Mouse (Mus musculus): ENCODE results near the gene Qpctl. TPM values are rescaled to one million over a fixed set of nuclear protein-coding genes. Genes with fewer than 3 reads are reported as not detected.

Gene Qpctl
- 26.4 and 27.0 TPM in 2 replicates for polyA plus RNA-seq (2015; fragmentation: Nextera tagmentation; extraction: Ambion mirVana)

- peaks cover 18% of the 10 kb centered on the region; the same call in 1 of the 2 replicates for H3K36me3 ChIP-seq (replicated peaks)
- H3K4me3 ChIP-seq = peak within 1 kb of the TSS; percentile 54
- peak within 1 kb of the TSS; percentile 76 for H3K4me2 ChIP-seq
- H3K27me3 ChIP-seq (replicated peaks) = no peaks in the 10 kb centered on the region
- H3K27ac ChIP-seq = peak within 1 kb of the TSS; percentile 87
- peak within 1 kb of the TSS; percentile 71 for H3K9ac ChIP-seq
- H3K4me1 ChIP-seq = peaks cover 25% of the 10 kb centered on the region
- WGBS = under 1% methylated on average over 43 of the region's 43 CpGs
- H3K9me3 ChIP-seq = no peaks in the 10 kb centered on the region
- peak; percentile 98 for ATAC-seq (replicated peaks)
These were observed at the start of gene Qpctl for GRCm38 (mm10) chr7:19148875-19149541. Gene Qpctl (minus strand): TSS chr7:19149291.

DNA sequence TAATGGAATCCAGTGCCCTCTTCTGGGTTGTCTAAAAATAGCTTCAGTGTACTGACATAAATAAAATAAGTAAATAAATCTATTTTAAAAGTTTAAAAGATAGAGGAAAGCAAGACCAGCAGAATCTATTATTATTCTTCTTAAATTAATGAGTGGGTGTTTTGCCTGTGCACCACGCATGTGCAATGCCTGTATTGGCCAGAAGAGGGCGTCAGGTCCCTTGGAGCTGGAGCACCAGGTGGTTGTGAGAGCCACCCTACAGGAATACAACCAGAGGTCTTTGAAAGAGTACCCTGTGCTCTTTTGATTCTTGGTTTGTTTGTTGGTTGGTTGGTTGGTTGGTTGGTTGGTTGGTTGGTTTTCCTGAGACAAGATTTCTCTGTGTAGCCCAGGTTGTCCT lies 48.9 kb upstream of the Qpctl start:
- ATAC-seq (replicated peaks) = no peak

GRCm38 (mm10) chr7:19196676-19197075 lies 47.6 kb upstream of the Qpctl start:
- Histone ChIP-seq H3K9ac (no peak overlapping the region), H3K27me3 (replicated peaks) (no peaks in the 10 kb centered on the region), H3K4me1 (no peaks in the 10 kb centered on the region), H3K4me3 (no peak overlapping the region), H3K36me3 (replicated peaks) (peaks cover 48% of the 10 kb centered on the region), H3K9me3 (no peaks in the 10 kb centered on the region), H3K4me2 (no peak overlapping the region), H3K27ac (no peak overlapping the region)
- WGBS = 68% methylated on average over 6 of the region's 6 CpGs
- no peak for ATAC-seq (replicated peaks)

More for the DNA sequence above, 48.9 kb upstream of the Qpctl start:
- Histone ChIP-seq H3K9me3 (no peaks in the 10 kb centered on the region), H3K27me3 (replicated peaks) (no peaks in the 10 kb centered on the region), H3K36me3 (replicated peaks) (peaks cover 44% of the 10 kb centered on the region), H3K4me1 (no peaks in the 10 kb centered on the region), H3K9ac (no peak overlapping the region), H3K4me3 (no peak overlapping the region), H3K27ac (no peak overlapping the region), H3K4me2 (no peak overlapping the region)
- 27% methylated on average over 2 of the region's 2 CpGs for WGBS

GRCm38 (mm10) chr7:19194676-19195075 lies 45.6 kb upstream of the Qpctl start:
- Histone ChIP-seq H3K27ac (no peak overlapping the region), H3K27me3 (replicated peaks) (no peaks in the 10 kb centered on the region), H3K4me1 (no peaks in the 10 kb centered on the region), H3K9me3 (no peaks in the 10 kb centered on the region), H3K4me2 (no peak overlapping the region), H3K4me3 (no peak overlapping the region), H3K9ac (no peak overlapping the region), H3K36me3 (replicated peaks) (peaks cover 48% of the 10 kb centered on the region)
- WGBS = 99% methylated on average over 4 of the region's 4 CpGs
- no peak for ATAC-seq (replicated peaks)

GRCm38 (mm10) chr7:19184758-19185157 lies 35.7 kb upstream of the Qpctl start:
- ATAC-seq (replicated peaks) = no peak
- H3K9ac ChIP-seq = no peak overlapping the region
- H3K27ac ChIP-seq = no peak overlapping the region
- H3K36me3 ChIP-seq (replicated peaks) = 0 out of 2 replicates have a peak, but pooled peaks cover 10% of the 10 kb centered on the region
- no peaks in the 10 kb centered on the region for H3K9me3 ChIP-seq
- no peak overlapping the region for H3K4me3 ChIP-seq
- peak overlapping the region; percentile 4; the same call in 1 of the 2 replicates for H3K4me2 ChIP-seq
- WGBS = 46% methylated on average over 6 of the region's 6 CpGs
- H3K4me1 ChIP-seq = peaks cover 11% of the 10 kb centered on the region; the same call in 1 of the 2 replicates
- peaks cover 11% of the 10 kb centered on the region for H3K27me3 ChIP-seq (replicated peaks)

GRCm38 (mm10) chr7:19184250-19184649 lies 35.2 kb upstream of the Qpctl start:
- no peak for ATAC-seq (replicated peaks)
- H3K9me3 ChIP-seq = no peaks in the 10 kb centered on the region
- no peak overlapping the region for H3K27ac ChIP-seq
- H3K4me3 ChIP-seq = no peak overlapping the region
- 78% methylated on average over 2 of the region's 2 CpGs for WGBS
- H3K4me1 ChIP-seq = peaks cover 16% of the 10 kb centered on the region
- H3K9ac ChIP-seq = no peak overlapping the region
- H3K27me3 ChIP-seq (replicated peaks) = peaks cover 16% of the 10 kb centered on the region
- 0 out of 2 replicates have a peak, but pooled peaks cover 10% of the 10 kb centered on the region for H3K36me3 ChIP-seq (replicated peaks)
- H3K4me2 ChIP-seq = no peak overlapping the region

GRCm38 (mm10) chr7:19180862-19181429 lies 31.9 kb upstream of the Qpctl start:
- 5% methylated on average over 25 of the region's 27 CpGs for WGBS
- H3K36me3 ChIP-seq (replicated peaks) = no peaks in the 10 kb centered on the region
- peak overlapping the region; percentile 23 for H3K4me3 ChIP-seq
- no peak overlapping the region for H3K9ac ChIP-seq
- H3K27me3 ChIP-seq (replicated peaks) = peaks cover 17% of the 10 kb centered on the region
- H3K4me1 ChIP-seq = peaks cover 41% of the 10 kb centered on the region
- H3K4me2 ChIP-seq = peak overlapping the region; percentile 41
- ATAC-seq (replicated peaks) = no peak
- no peaks in the 10 kb centered on the region for H3K9me3 ChIP-seq
- H3K27ac ChIP-seq = no peak overlapping the region

DNA sequence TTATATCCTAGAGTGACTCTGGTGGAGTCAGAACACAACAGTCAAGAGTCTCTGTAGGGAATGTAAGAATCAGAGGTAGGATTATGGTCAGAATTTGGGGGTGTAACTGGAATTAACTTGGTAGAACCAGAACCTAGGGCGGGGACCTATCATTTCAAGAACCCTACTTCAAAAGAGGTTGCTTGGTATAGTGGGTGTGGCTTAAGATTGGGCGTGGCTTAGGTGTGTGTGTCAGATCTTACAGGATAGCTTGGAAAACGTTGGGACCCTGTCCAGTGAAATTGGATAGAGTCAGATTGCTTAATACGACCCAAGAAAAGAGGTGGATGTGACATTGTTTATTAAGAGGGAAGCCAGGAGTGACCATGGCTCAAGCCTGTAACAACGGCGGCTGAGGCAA lies 30.8 kb upstream of the Qpctl start:
- H3K4me2 ChIP-seq = no peak overlapping the region; the same call in 1 of the 2 replicates
- H3K9ac ChIP-seq = no peak overlapping the region
- H3K4me3 ChIP-seq = peak overlapping the region; percentile 74; the same call in 1 of the 2 replicates
- H3K9me3 ChIP-seq = no peaks in the 10 kb centered on the region
- peaks cover 17% of the 10 kb centered on the region for H3K27me3 ChIP-seq (replicated peaks)
- no peaks in the 10 kb centered on the region for H3K36me3 ChIP-seq (replicated peaks)
- ATAC-seq (replicated peaks) = no peak
- H3K4me1 ChIP-seq = peaks cover 38% of the 10 kb centered on the region
- H3K27ac ChIP-seq = no peak overlapping the region
- WGBS = 44% methylated on average over 6 of the region's 6 CpGs

DNA sequence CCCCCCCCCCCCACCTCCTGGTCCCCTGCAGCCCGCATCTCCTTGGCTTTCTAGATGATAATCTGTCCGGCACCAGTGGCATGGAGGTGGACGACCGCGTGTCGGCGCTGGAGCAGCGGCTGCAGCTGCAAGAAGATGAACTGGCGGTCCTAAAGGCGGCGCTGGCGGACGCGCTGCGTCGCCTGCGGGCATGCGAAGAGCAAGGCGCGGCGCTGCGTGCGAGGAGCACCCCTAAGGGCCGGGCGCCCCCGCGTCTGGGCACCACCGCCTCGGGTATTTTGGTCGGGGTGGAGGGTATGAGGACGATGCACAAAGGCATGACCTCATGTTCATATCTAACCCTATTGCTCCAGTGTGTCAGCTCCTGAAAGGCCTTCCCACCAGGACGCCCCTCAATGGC lies 30.1 kb upstream of the Qpctl start:
- H3K36me3 ChIP-seq (replicated peaks) = no peaks in the 10 kb centered on the region
- peaks cover 34% of the 10 kb centered on the region for H3K4me1 ChIP-seq
- no peak overlapping the region for H3K9ac ChIP-seq
- no peaks in the 10 kb centered on the region for H3K9me3 ChIP-seq
- H3K27ac ChIP-seq = no peak overlapping the region
- peak overlapping the region; percentile 74 for H3K4me3 ChIP-seq
- 0% methylated on average over 23 of the region's 32 CpGs for WGBS
- ATAC-seq (replicated peaks) = no peak
- H3K27me3 ChIP-seq (replicated peaks) = peaks cover 17% of the 10 kb centered on the region
- H3K4me2 ChIP-seq = peak overlapping the region; percentile 75

- Histone ChIP-seq H3K9ac (no peak overlapping the region), H3K4me1 (peaks cover 34% of the 10 kb centered on the region), H3K4me2 (peak overlapping the region; percentile 75), H3K27me3 (replicated peaks) (peaks cover 21% of the 10 kb centered on the region), H3K9me3 (no peaks in the 10 kb centered on the region), H3K27ac (no peak overlapping the region), H3K4me3 (peak overlapping the region; percentile 74), H3K36me3 (replicated peaks) (no peaks in the 10 kb centered on the region)
- WGBS = 5% methylated on average over 27 of the region's 27 CpGs
- ATAC-seq (replicated peaks) = no peak
These were observed 29.5 kb upstream of the Qpctl start for GRCm38 (mm10) chr7:19178443-19179092.

- Histone ChIP-seq H3K4me3 (peak overlapping the region; percentile 74), H3K9me3 (no peaks in the 10 kb centered on the region), H3K4me1 (peaks cover 36% of the 10 kb centered on the region), H3K9ac (peak overlapping the region; percentile 18; the same call in 1 of the 2 replicates), H3K4me2 (peak overlapping the region; percentile 75), H3K36me3 (replicated peaks) (no peaks in the 10 kb centered on the region), H3K27ac (no peak overlapping the region), H3K27me3 (replicated peaks) (peaks cover 21% of the 10 kb centered on the region)
- no peak for ATAC-seq (replicated peaks)
- WGBS = 5% methylated on average over 17 of the region's 18 CpGs
These were observed 28.9 kb upstream of the Qpctl start for GRCm38 (mm10) chr7:19178035-19178434.

DNA sequence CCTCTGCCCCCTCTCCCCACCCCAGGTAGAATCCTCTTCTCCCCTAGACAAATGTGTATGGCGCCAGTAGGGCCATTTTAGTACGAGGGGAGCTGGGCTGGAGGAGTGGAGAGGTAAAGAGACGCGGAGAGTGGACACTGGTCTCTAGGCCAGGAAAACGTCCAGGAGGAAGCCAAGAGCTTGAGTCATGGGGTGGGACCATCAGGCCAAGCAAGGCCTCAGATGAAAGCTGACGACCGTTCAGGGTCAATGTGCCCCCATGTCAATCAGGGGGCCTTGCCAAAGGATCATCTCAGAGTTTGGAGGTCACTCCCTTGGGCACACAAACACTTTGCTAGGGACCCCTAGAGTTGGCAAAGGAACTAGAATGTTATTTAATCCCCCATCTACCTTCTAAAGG lies 28.1 kb upstream of the Qpctl start:
- Histone ChIP-seq H3K27me3 (replicated peaks) (peaks cover 21% of the 10 kb centered on the region), H3K4me3 (peak overlapping the region; percentile 74), H3K9me3 (no peaks in the 10 kb centered on the region), H3K27ac (no peak overlapping the region), H3K36me3 (replicated peaks) (no peaks in the 10 kb centered on the region), H3K4me2 (peak overlapping the region; percentile 75), H3K4me1 (peaks cover 41% of the 10 kb centered on the region), H3K9ac (peak overlapping the region; percentile 72; the same call in 1 of the 2 replicates)
- WGBS = 62% methylated on average over 7 of the region's 7 CpGs
- no peak for ATAC-seq (replicated peaks)
